Mouse (Mus musculus): ENCODE measurements at regions not wholly inside any gene's neighbourhood (a gene's known extent, or its start where the extent isn't known, plus 50 kb on each side); places are given as distances from the start of the nearest gene placed in this dataset.

GRCm38 (mm10) chr3:38707891-38708290, 178.8 kb upstream of the Fat4 start:
- H3K4me1 ChIP-seq (ENCODE audit: control insufficient read depth, insufficient read depth, low read length): 0 out of 2 replicates have a peak, but pooled peaks cover 2% of the 10 kb centered on the region
- no peak for TF ChIP-seq CTCF (IDR thresholded peaks at IDR 0.05; ENCODE audit: extremely low read depth, insufficient read depth, low read length)
- TF ChIP-seq POLR2A (IDR thresholded peaks at IDR 0.05; ENCODE audit: extremely low read depth, insufficient read depth, low read length): no peak
- H3K27ac ChIP-seq (ENCODE audit: insufficient read depth, low read length): no peak overlapping the region

GRCm38 (mm10) chr3:38699206-38699605, 187.5 kb upstream of the Fat4 start:
- no peak overlapping the region for H3K27ac ChIP-seq (ENCODE audit: insufficient read depth, low read length)
- H3K4me1 ChIP-seq (ENCODE audit: control insufficient read depth, insufficient read depth, low read length): no peaks in the 10 kb centered on the region
- H3K4me3 ChIP-seq (ENCODE audit: insufficient read depth, low read length): no peak overlapping the region
- no peak for TF ChIP-seq CTCF (IDR thresholded peaks at IDR 0.05; ENCODE audit: extremely low read depth, insufficient read depth, low read length)
- no peak for TF ChIP-seq POLR2A (IDR thresholded peaks at IDR 0.05; ENCODE audit: extremely low read depth, insufficient read depth, low read length)

More at GRCm38 (mm10) chr3:38707891-38708290, 178.8 kb upstream of the Fat4 start:
- H3K4me3 ChIP-seq (ENCODE audit: insufficient read depth, low read length): no peak overlapping the region

- Histone ChIP-seq H3K4me3 (ENCODE audit: insufficient read depth, low read length) (no peak overlapping the region), H3K27ac (ENCODE audit: insufficient read depth, low read length) (no peak overlapping the region), H3K4me1 (ENCODE audit: control insufficient read depth, insufficient read depth, low read length) (no peaks in the 10 kb centered on the region)
- TF ChIP-seq POLR2A (IDR thresholded peaks at IDR 0.05; ENCODE audit: extremely low read depth, insufficient read depth, low read length): no peak
- no peak for TF ChIP-seq CTCF (IDR thresholded peaks at IDR 0.05; ENCODE audit: extremely low read depth, insufficient read depth, low read length)
These were observed 188.9 kb upstream of the Fat4 start for GRCm38 (mm10) chr3:38697871-38698270.

GRCm38 (mm10) chr3:38697349-38697748, 189.4 kb upstream of the Fat4 start:
- H3K4me1 ChIP-seq (ENCODE audit: control insufficient read depth, insufficient read depth, low read length): no peaks in the 10 kb centered on the region
- no peak for TF ChIP-seq CTCF (IDR thresholded peaks at IDR 0.05; ENCODE audit: extremely low read depth, insufficient read depth, low read length)
- no peak for TF ChIP-seq POLR2A (IDR thresholded peaks at IDR 0.05; ENCODE audit: extremely low read depth, insufficient read depth, low read length)
- no peak overlapping the region for H3K4me3 ChIP-seq (ENCODE audit: insufficient read depth, low read length)
- no peak overlapping the region for H3K27ac ChIP-seq (ENCODE audit: insufficient read depth, low read length)

- H3K27ac ChIP-seq (ENCODE audit: insufficient read depth, low read length): no peak overlapping the region
- no peak overlapping the region for H3K4me3 ChIP-seq (ENCODE audit: insufficient read depth, low read length)
- TF ChIP-seq POLR2A (IDR thresholded peaks at IDR 0.05; ENCODE audit: extremely low read depth, insufficient read depth, low read length) (no peak), CTCF (IDR thresholded peaks at IDR 0.05; ENCODE audit: extremely low read depth, insufficient read depth, low read length) (no peak)
- H3K4me1 ChIP-seq (ENCODE audit: control insufficient read depth, insufficient read depth, low read length): no peaks in the 10 kb centered on the region
These were observed 190.9 kb upstream of the Fat4 start for GRCm38 (mm10) chr3:38695836-38696235.

GRCm38 (mm10) chr3:38692768-38693167, 194.0 kb upstream of the Fat4 start:
- Histone ChIP-seq H3K4me3 (ENCODE audit: insufficient read depth, low read length) (no peak overlapping the region), H3K27ac (ENCODE audit: insufficient read depth, low read length) (no peak overlapping the region), H3K4me1 (ENCODE audit: control insufficient read depth, insufficient read depth, low read length) (no peaks in the 10 kb centered on the region)
- TF ChIP-seq CTCF (IDR thresholded peaks at IDR 0.05; ENCODE audit: extremely low read depth, insufficient read depth, low read length): no peak
- no peak for TF ChIP-seq POLR2A (IDR thresholded peaks at IDR 0.05; ENCODE audit: extremely low read depth, insufficient read depth, low read length)

GRCm38 (mm10) chr3:38684247-38684991, 199.8 kb upstream of the Ankrd50 start:
- Histone ChIP-seq H3K4me1 (ENCODE audit: control insufficient read depth, insufficient read depth, low read length) (no peaks in the 10 kb centered on the region), H3K4me3 (ENCODE audit: insufficient read depth, low read length) (no peak overlapping the region), H3K27ac (ENCODE audit: insufficient read depth, low read length) (no peak overlapping the region)
- no peak for TF ChIP-seq CTCF (IDR thresholded peaks at IDR 0.05; ENCODE audit: extremely low read depth, insufficient read depth, low read length)
- no peak for TF ChIP-seq POLR2A (IDR thresholded peaks at IDR 0.05; ENCODE audit: extremely low read depth, insufficient read depth, low read length)

- TF ChIP-seq POLR2A (IDR thresholded peaks at IDR 0.05; ENCODE audit: extremely low read depth, insufficient read depth, low read length): no peak
- TF ChIP-seq CTCF (IDR thresholded peaks at IDR 0.05; ENCODE audit: extremely low read depth, insufficient read depth, low read length): no peak
- Histone ChIP-seq H3K4me1 (ENCODE audit: control insufficient read depth, insufficient read depth, low read length) (no peaks in the 10 kb centered on the region), H3K4me3 (ENCODE audit: insufficient read depth, low read length) (no peak overlapping the region), H3K27ac (ENCODE audit: insufficient read depth, low read length) (no peak overlapping the region)
These were observed 179.2 kb upstream of the Ankrd50 start for GRCm38 (mm10) chr3:38663670-38664494.

GRCm38 (mm10) chr3:38663023-38663422, 178.4 kb upstream of the Ankrd50 start:
- Histone ChIP-seq H3K27ac (ENCODE audit: insufficient read depth, low read length) (no peak overlapping the region), H3K4me1 (ENCODE audit: control insufficient read depth, insufficient read depth, low read length) (no peaks in the 10 kb centered on the region), H3K4me3 (ENCODE audit: insufficient read depth, low read length) (no peak overlapping the region)
- no peak for TF ChIP-seq CTCF (IDR thresholded peaks at IDR 0.05; ENCODE audit: extremely low read depth, insufficient read depth, low read length)
- no peak for TF ChIP-seq POLR2A (IDR thresholded peaks at IDR 0.05; ENCODE audit: extremely low read depth, insufficient read depth, low read length)

Data from cortical plate, adult 2 months (tissue).